Mouse (Mus musculus) G1E (cell line): ENCODE measurements around the gene Pkhd1. TPM values are rescaled to one million over a fixed set of nuclear protein-coding genes. Genes with fewer than 3 reads are reported as not detected.

Experiments
- ATAC-seq: 2 replicates; pipeline ENCODE4 v1.8.0; 2016; ENCODE audit warnings: mild to moderate bottlenecking; ENCODE audit not compliant: insufficient number of reproducible peaks, poor library complexity, low FRiP score, severe bottlenecking; ENCODE audit errors: extremely low read depth
- DNase-seq: peaks from one replicate; pipeline ENCODE4 v3.0.0; 2012; ENCODE audit warnings: low spot score
- H3K27me3 ChIP-seq: 2 replicates; pipeline ENCODE4 v1.6.1; 2012; ENCODE audit warnings: mild to moderate bottlenecking, low read length, inconsistent platforms; ENCODE audit not compliant: insufficient read depth
- H3K36me3 ChIP-seq: replicated peaks from 2 replicates; pipeline ENCODE3; 2012; ENCODE audit warnings: mild to moderate bottlenecking, inconsistent platforms
- H3K4me1 ChIP-seq: 2 replicates; pipeline ENCODE4 v1.6.1; 2012; ENCODE audit warnings: low read depth, low read length, inconsistent platforms, mixed read lengths; ENCODE audit not compliant: insufficient read depth
- H3K4me3 ChIP-seq: 2 replicates; pipeline ENCODE4 v1.5.1; 2012; ENCODE audit warnings: low read depth, mild to moderate bottlenecking, inconsistent platforms, low read length, moderate library complexity, mixed read lengths
- H3K9me3 ChIP-seq: replicated peaks from 2 replicates; pipeline ENCODE4 v1.6.1; 2012; ENCODE audit warnings: inconsistent platforms
- CTCF ChIP-seq: IDR thresholded peaks from 2 replicates; pipeline ENCODE4 v1.5.1; 2012; ENCODE audit warnings: low read depth, low read length, inconsistent platforms, mixed read lengths
- GATA1 ChIP-seq: IDR thresholded peaks from 2 replicates; pipeline ENCODE4 v1.6.1; 2012; ENCODE audit warnings: borderline replicate concordance, low read length, inconsistent platforms, mixed read lengths
- GATA2 ChIP-seq: IDR thresholded peaks from 2 replicates; pipeline ENCODE4 v1.6.1; 2012; ENCODE audit warnings: low read depth, low read length, inconsistent platforms, borderline replicate concordance
- POLR2AphosphoS5 ChIP-seq: IDR thresholded peaks from 2 replicates; pipeline ENCODE4 v1.6.1; 2012; ENCODE audit warnings: low read depth, low read length, inconsistent platforms; ENCODE audit not compliant: insufficient replicate concordance
- TAL1 ChIP-seq: conservative IDR thresholded peaks from 2 replicates; pipeline ENCODE4 v1.6.1; 2012; ENCODE audit warnings: low read depth, low read length, inconsistent platforms, mixed read lengths
- polyA plus RNA-seq: library from polyadenylated mRNA; stranded (reverse); fragments of >175 nt; gene quantifications from 2 replicates; pipeline ENCODE4 v1.2.3, GENCODE M21; 2012
- total RNA-seq, 2 experiments: library from RNA; stranded (forward) in 1 of 2; stranded (reverse) in 1 of 2; fragments of 200-1000 nt in 1 of 2; fragments of >200 nt in 1 of 2; fragmentation: Nextera tagmentation in 1 of 2; gene quantifications; 2 replicates each; pipeline ENCODE4 v1.2.3; 2014 to 2017

Pkhd1 gene
- total and polyA plus RNA-seq, 3 experiments: 0.49 TPM; not detected in 2

DNA sequence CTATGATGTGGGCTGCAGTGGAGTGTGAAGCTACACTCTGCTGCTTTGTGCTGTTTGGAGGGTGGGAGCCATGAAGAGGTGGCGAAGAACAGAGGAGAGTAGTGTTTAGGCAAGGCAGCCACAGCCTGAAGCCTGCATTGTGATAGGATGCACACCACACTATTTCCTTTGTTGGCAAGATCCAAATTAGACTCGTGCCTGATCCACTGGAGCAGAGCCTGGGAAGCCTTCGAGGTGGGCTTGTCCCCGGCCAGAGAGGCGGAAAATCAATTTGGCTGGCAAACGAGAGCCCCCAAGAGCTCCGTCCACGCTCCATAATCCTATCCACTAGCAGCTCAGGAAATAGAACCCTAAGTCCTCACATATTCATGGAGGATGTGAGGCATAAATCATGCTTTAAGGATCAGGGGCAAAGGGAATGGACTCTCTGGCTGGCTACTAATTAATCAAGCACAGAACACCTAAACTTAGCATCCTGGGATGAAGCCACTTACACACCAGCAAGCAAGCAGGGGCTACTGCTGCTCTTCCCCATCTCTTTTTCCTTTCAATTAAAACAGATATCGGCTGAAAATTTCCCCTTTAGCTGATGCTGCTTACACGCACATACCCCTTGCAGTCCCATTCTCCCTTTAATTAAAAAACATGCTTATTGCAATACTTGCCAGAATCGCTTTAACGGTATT, 189.4 kb downstream of the Pkhd1 start:
- Histone ChIP-seq H3K27me3 (no peaks in the 10 kb centered on the region), H3K4me3 (no peak overlapping the region), H3K9me3 (peaks cover 3% of the 10 kb centered on the region; the same call in 1 of the 2 replicates), H3K36me3 (no peaks in the 10 kb centered on the region), H3K4me1 (no peaks in the 10 kb centered on the region)
- TF ChIP-seq TAL1: no peak
- TF ChIP-seq CTCF: no peak
- TF ChIP-seq GATA2: no peak
- TF ChIP-seq GATA1: no peak
- no peak for TF ChIP-seq POLR2AphosphoS5
- no peak for DNase-seq
- no peak for ATAC-seq

DNA sequence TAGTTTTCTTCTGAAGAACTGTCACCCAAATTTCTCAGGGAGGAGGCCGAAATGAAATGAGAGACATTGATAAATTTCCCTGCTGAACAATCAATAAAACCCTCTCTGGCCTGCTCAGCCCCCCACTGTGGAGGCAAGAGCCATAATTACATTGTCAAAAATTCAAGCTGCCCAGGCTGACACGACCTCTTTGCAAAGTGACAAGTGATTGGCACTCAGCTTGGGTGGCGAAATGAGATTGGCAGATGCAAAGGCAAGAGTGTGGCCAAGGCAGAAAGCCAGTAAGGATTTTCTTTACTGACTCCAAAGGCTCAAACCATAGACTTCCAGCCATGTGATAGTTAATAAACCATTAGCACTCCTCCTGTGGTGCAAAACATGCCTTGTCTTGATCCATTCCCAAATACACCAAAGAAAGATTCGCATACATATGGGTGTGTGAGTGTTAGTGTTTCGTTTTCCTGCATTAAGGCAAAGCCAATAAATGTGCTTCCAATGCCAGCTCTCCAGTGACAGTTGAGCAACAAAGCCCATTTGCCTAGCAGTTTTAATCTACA, 208.4 kb downstream of the Pkhd1 start:
- H3K27me3 ChIP-seq: no peaks in the 10 kb centered on the region
- H3K4me3 ChIP-seq: no peak overlapping the region
- no peaks in the 10 kb centered on the region for H3K36me3 ChIP-seq
- DNase-seq (no peak), ATAC-seq (no peak)
- no peak for TF ChIP-seq CTCF
- no peak for TF ChIP-seq TAL1
- no peak for TF ChIP-seq GATA1
- TF ChIP-seq GATA2: no peak
- no peak for TF ChIP-seq POLR2AphosphoS5
- H3K9me3 ChIP-seq: no peaks in the 10 kb centered on the region
- no peaks in the 10 kb centered on the region for H3K4me1 ChIP-seq

DNA sequence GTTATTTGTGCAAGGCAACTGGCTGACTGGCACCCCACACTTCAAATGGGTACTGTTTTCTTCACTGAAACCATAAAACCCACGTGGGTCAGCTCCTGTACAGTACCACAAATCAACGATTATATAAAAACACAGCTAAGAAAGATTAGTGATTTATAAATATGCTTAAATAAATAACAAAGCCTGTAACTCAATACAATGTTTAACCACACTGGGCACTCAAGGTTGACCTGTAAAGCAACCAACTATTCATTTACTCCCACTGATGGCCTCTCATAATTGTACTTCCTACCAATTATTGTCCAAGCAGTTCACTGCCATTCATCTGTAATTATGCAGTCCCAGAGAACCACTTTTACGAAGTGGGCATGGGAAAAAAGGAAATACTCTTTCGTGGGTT, 219.5 kb downstream of the Pkhd1 start:
- Histone ChIP-seq H3K4me1 (no peaks in the 10 kb centered on the region), H3K27me3 (no peaks in the 10 kb centered on the region), H3K4me3 (no peak overlapping the region), H3K9me3 (no peaks in the 10 kb centered on the region), H3K36me3 (no peaks in the 10 kb centered on the region)
- no peak for ATAC-seq
- TF ChIP-seq GATA2 (no peak), CTCF (no peak), POLR2AphosphoS5 (no peak), GATA1 (no peak), TAL1 (no peak)
- DNase-seq: no peak

DNA sequence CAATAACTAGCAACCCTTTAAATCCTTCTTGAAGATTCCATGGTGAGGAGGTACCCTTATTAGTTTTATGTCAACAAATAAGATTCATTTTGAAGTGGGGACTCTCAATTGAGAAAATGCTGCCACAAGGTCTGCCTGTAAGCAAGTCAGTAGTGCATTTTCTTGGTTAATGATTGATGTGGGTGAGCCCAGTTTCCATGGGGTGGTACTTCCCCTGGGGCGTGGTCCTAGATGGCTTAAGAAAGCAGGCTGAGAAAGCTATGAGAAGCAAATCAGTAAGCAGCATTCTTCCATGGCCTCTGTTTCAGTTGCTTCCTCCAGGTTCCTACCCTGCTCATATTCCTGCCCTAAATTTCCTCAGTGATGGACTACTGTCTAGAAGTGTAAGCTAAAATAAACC, 253.4 kb downstream of the Pkhd1 start:
- Histone ChIP-seq H3K4me1 (no peaks in the 10 kb centered on the region), H3K36me3 (no peaks in the 10 kb centered on the region), H3K9me3 (no peaks in the 10 kb centered on the region), H3K27me3 (no peaks in the 10 kb centered on the region), H3K4me3 (no peak overlapping the region)
- ATAC-seq: no peak
- DNase-seq: no peak
- TF ChIP-seq POLR2AphosphoS5 (no peak), GATA1 (no peak), CTCF (no peak), TAL1 (no peak), GATA2 (no peak)

DNA sequence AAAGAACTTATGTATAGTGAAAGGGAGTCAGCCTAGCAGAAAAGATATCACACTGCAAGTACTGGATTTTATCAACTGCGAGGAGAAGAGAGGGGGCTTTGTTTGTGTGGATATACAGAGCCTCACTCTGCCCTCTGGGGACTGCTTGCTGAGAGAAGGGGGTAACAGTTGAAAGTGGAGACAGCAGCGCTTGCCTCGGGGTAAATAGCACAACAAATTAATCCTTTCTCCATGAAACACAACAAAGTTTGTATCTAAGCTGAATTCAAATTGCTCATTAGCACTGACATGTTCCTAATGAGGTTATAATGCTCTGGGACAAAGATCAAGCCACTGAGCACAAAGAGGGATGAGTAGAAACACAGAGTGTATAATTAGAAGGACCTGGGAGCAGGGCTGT, 273.2 kb downstream of the Pkhd1 start:
- Histone ChIP-seq H3K4me3 (no peak overlapping the region), H3K27me3 (no peaks in the 10 kb centered on the region), H3K4me1 (no peaks in the 10 kb centered on the region), H3K9me3 (no peaks in the 10 kb centered on the region), H3K36me3 (no peaks in the 10 kb centered on the region)
- TF ChIP-seq GATA1 (no peak), CTCF (no peak), GATA2 (no peak), POLR2AphosphoS5 (no peak), TAL1 (no peak)
- ATAC-seq: no peak
- no peak for DNase-seq

DNA sequence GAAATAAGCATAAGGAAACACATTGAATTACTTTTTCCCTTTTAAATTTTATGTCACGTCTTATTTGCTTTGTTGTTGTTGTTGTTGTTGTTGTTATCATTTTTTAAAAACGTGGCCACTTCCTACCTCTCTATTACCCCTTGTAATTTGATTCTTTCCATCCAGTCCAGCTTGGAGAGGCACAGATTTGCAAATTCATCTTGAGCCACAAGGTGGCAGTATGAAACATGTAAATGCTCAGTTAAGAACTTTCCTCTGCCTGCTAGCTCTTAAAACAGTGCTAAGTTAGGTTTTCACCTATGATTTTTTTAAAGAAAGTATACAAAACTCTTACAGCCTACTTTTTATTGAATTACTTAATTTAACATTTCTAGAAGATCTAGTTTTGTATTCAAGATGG, 306.4 kb downstream of the Pkhd1 start:
- Histone ChIP-seq H3K27me3 (no peaks in the 10 kb centered on the region), H3K36me3 (no peaks in the 10 kb centered on the region), H3K4me3 (no peak overlapping the region), H3K4me1 (no peaks in the 10 kb centered on the region), H3K9me3 (no peaks in the 10 kb centered on the region)
- no peak for DNase-seq
- ATAC-seq: no peak
- TF ChIP-seq CTCF (no peak), GATA2 (no peak), TAL1 (no peak), POLR2AphosphoS5 (no peak), GATA1 (no peak)

DNA sequence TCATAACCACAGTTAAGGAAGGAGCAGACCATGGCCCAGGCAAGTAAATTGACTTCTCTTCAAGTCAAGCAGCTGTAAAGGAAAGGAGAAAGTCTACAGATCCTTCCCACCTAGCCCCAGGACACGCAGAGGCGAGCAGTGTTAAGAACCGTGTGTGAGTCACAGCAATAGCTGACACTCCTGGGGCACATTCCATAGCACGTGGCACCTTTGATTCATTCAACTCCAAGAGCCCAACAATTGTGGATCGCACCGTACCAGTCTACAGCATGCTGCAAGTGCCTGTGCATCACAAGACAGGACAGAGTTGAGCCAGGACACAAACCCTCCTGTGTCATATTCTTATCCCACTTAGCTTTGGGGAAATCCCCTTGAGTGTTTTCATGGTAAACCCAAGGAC, 306.9 kb downstream of the Pkhd1 start:
- no peak overlapping the region for H3K4me3 ChIP-seq
- TF ChIP-seq POLR2AphosphoS5 (no peak), GATA2 (no peak), GATA1 (no peak), TAL1 (no peak), CTCF (no peak)
- H3K27me3 ChIP-seq: no peaks in the 10 kb centered on the region
- H3K36me3 ChIP-seq: no peaks in the 10 kb centered on the region
- ATAC-seq (no peak), DNase-seq (no peak)
- H3K4me1 ChIP-seq: no peaks in the 10 kb centered on the region
- H3K9me3 ChIP-seq: no peaks in the 10 kb centered on the region
